Mouse (Mus musculus): ENCODE measurements around the gene Nprl2. TPM values are rescaled to one million over a fixed set of nuclear protein-coding genes. Genes with fewer than 3 reads are reported as not detected.
A peak's percentile ranks its signal among the peaks of the same experiment; 100 is the strongest.

Gene Nprl2
- polyA plus RNA-seq, 1 experiment = 34.7 TPM

DNA sequence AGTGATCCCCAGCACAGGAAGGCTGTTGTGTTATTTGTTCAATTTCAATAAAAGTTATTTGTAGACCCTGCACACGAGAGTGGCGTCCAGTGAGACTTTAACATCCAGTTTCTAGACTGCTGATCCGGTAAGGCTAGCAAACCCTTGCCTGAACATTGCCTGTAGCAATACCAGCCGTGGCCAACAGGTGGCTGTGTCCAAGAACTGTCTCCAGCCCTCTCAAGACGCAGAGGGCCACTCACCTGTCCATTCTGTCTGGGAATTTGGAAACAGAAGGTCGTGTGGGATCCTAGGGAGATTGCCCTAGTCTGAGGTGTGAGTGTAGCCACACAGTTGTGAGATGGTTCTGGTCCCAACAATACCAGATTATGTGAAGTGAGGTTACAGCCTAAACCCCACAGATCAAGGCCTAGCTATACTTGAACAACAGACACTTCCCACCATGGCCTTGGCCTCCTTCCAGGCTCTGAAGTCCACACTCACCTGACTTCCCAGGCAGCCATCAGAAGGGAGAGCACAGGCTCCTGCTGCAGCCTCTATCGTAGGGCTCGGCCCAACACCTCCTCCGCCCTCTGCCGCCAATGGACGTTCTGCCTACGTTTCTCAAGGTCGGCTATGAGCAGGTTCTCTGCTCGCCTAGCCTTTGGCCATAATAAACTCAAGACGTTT, 24.1 kb downstream of the Nprl2 start:
- Histone ChIP-seq H3K4me1 (ENCODE audit: control insufficient read depth, insufficient read depth, low read length) (peaks cover 30% of the 10 kb centered on the region), H3K27me3 (ENCODE audit: control insufficient read depth, insufficient read depth, low read length) (no peaks in the 10 kb centered on the region), H3K36me3 (ENCODE audit: control insufficient read depth, insufficient read depth, low read length) (no peaks in the 10 kb centered on the region; the same call in 1 of the 2 replicates), H3K4me3 (ENCODE audit: control insufficient read depth, low read depth, low read length) (no peak overlapping the region), H3K27ac (ENCODE audit: control insufficient read depth, insufficient read depth, low read depth, low read length) (no peak overlapping the region)
- peak; percentile 82; the same call in 1 of the 2 replicates for TF ChIP-seq CTCF (IDR thresholded peaks at IDR 0.05; ENCODE audit: control insufficient read depth, insufficient read depth, insufficient replicate concordance, low read depth, low read length)
- no peak for TF ChIP-seq POLR2A (IDR thresholded peaks at IDR 0.05; ENCODE audit: control insufficient read depth, low read depth, low read length)

DNA sequence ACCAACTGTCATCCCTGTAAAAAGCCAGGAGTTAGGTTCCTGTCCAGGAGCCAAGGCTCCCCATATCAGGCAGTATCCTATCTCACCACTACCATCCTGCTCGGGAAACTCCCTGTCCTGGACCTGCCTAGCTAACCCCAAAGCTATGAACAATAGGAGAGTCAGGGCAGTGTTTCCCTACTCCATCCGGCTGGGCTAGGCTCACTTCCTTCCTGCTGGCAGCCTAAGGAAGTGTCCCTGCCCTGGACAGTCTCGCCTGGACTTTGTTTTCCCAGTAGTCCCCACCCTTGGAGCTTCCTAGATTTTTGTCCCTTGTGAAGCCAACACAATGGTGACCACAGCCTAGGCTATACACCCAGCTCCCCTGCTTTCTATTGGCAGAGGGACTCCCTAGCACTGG, 24.8 kb downstream of the Nprl2 start:
- TF ChIP-seq CTCF (IDR thresholded peaks at IDR 0.05; ENCODE audit: control insufficient read depth, insufficient read depth, insufficient replicate concordance, low read depth, low read length) = no peak
- TF ChIP-seq POLR2A (IDR thresholded peaks at IDR 0.05; ENCODE audit: control insufficient read depth, low read depth, low read length) = no peak
- H3K4me3 ChIP-seq (ENCODE audit: control insufficient read depth, low read depth, low read length) = no peak overlapping the region
- no peaks in the 10 kb centered on the region for H3K27me3 ChIP-seq (ENCODE audit: control insufficient read depth, insufficient read depth, low read length)
- no peak overlapping the region for H3K27ac ChIP-seq (ENCODE audit: control insufficient read depth, insufficient read depth, low read depth, low read length)
- H3K36me3 ChIP-seq (ENCODE audit: control insufficient read depth, insufficient read depth, low read length) = no peaks in the 10 kb centered on the region
- peaks cover 30% of the 10 kb centered on the region for H3K4me1 ChIP-seq (ENCODE audit: control insufficient read depth, insufficient read depth, low read length)

DNA sequence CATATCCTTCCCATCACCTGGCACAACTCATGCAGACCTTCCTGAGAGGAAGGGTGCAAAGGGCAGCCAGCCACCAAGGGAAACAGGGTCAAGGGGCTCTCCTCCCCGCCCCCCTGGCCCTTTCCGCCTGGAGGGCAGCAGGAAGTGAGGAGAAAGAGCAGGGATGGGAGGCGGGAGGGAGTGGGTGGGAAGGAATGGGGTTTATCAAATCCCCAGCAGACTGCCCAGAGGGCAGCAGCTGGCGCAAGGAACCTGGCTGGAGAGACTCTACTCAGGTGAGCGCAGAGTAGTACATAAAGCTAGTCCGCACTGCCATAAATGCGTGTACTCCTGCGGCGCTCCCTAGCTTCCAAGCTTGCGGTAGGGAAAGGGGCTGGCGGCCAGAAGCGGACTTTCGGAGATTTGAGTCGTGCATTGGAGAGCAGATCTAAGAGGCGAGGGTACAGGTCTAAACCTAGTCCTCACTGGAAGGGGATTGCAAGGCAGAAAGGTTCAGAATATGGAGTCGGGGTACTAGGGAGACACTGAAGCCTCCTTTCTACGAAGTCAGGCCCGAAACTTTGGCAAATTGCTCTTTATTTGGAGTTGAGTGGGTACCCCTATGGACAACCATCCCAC, 25.8 kb downstream of the Nprl2 start, which contains the start of gene Hyal2:
Gene Hyal2 (plus strand): TSS at position 244 of the 618 bp plus-strand sequence.
- H3K36me3 ChIP-seq (ENCODE audit: control insufficient read depth, insufficient read depth, low read length) = no peaks in the 10 kb centered on the region
- peak within 1 kb of the TSS; percentile 93 for H3K4me3 ChIP-seq (ENCODE audit: control insufficient read depth, low read depth, low read length)
- H3K4me1 ChIP-seq (ENCODE audit: control insufficient read depth, insufficient read depth, low read length) = peaks cover 28% of the 10 kb centered on the region
- TF ChIP-seq POLR2A (IDR thresholded peaks at IDR 0.05; ENCODE audit: control insufficient read depth, low read depth, low read length) (no peak), CTCF (IDR thresholded peaks at IDR 0.05; ENCODE audit: control insufficient read depth, insufficient read depth, insufficient replicate concordance, low read depth, low read length) (no peak)
- H3K27me3 ChIP-seq (ENCODE audit: control insufficient read depth, insufficient read depth, low read length) = no peaks in the 10 kb centered on the region
- H3K27ac ChIP-seq (ENCODE audit: control insufficient read depth, insufficient read depth, low read depth, low read length) = peak within 1 kb of the TSS; percentile 91

DNA sequence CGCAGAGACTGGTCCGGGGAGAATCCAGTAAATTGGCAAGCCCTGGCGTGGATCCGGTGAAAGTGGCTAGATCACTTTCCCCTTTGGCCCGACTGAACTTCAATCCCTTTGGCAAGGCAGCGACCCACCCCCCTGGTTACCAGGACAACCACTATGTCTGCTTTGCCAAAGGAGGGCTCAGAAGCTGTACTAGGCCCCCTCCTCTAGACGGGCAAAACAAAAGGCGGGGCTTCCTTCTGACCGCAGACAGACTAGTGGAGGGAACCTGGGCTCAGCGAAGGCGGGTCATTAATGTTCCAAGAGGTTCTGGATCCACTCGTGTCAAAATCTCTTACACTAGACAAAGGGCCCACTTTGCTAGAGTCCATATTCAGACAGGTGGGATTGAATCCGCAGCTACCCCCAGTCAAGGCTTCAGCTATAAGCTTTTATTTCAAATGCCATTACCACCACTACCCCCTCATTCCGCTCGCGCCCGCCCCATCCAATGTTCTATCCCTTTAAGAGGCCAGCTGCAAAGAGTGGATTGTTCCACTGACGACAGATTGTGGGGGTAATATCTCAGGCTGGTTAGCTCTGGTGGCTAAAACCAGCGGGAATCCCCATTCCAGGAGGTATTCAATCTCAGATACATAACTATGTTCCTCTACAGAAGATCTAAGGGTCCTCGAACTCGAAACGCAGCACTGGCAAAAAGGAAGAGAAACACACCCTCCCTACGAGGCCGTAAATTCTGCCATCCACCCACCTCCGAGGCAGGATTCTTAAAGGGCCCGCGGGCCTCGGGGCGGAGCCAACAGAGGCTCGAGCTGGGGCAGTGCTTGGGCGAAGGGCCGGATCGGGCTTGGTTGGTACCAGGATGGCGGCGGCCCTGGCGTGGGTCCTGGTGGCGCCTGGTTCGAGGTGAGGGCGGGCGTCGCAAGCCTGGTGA, 26.6 kb downstream of the Nprl2 start:
- H3K27me3 ChIP-seq (ENCODE audit: control insufficient read depth, insufficient read depth, low read length) = no peaks in the 10 kb centered on the region
- peak overlapping the region; percentile 93 for H3K4me3 ChIP-seq (ENCODE audit: control insufficient read depth, low read depth, low read length)
- H3K27ac ChIP-seq (ENCODE audit: control insufficient read depth, insufficient read depth, low read depth, low read length) = peak overlapping the region; percentile 91
- H3K4me1 ChIP-seq (ENCODE audit: control insufficient read depth, insufficient read depth, low read length) = peaks cover 28% of the 10 kb centered on the region
- no peaks in the 10 kb centered on the region for H3K36me3 ChIP-seq (ENCODE audit: control insufficient read depth, insufficient read depth, low read length)
- TF ChIP-seq POLR2A (IDR thresholded peaks at IDR 0.05; ENCODE audit: control insufficient read depth, low read depth, low read length) = 0 out of 2 replicates have a peak, but pooled peaks have one; percentile 21
- TF ChIP-seq CTCF (IDR thresholded peaks at IDR 0.05; ENCODE audit: control insufficient read depth, insufficient read depth, insufficient replicate concordance, low read depth, low read length) = no peak

DNA sequence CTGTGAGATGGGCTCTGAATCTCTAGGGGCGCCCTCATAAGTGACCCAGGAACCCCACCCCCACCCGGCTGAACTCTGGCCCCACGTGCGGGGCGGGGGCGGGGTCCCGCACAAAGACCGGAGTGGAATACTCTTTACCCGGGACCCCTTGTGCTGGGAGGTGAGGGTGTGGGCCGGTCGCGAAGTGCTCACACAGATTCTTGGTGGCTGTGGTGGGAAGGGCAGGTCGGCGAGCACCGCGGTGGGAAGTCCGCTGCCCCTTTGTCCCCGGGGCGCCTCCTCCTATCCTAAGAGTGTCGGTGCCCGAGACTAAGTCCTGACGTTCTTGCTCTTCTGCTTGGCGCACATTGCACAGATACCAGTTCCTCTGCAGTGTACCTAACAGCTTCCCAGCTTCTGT, 27.2 kb downstream of the Nprl2 start:
- Histone ChIP-seq H3K27ac (ENCODE audit: control insufficient read depth, insufficient read depth, low read depth, low read length) (peak overlapping the region; percentile 91), H3K4me1 (ENCODE audit: control insufficient read depth, insufficient read depth, low read length) (peaks cover 23% of the 10 kb centered on the region), H3K36me3 (ENCODE audit: control insufficient read depth, insufficient read depth, low read length) (no peaks in the 10 kb centered on the region), H3K27me3 (ENCODE audit: control insufficient read depth, insufficient read depth, low read length) (no peaks in the 10 kb centered on the region), H3K4me3 (ENCODE audit: control insufficient read depth, low read depth, low read length) (peak overlapping the region; percentile 93)
- no peak for TF ChIP-seq CTCF (IDR thresholded peaks at IDR 0.05; ENCODE audit: control insufficient read depth, insufficient read depth, insufficient replicate concordance, low read depth, low read length)
- TF ChIP-seq POLR2A (IDR thresholded peaks at IDR 0.05; ENCODE audit: control insufficient read depth, low read depth, low read length) = no peak

DNA sequence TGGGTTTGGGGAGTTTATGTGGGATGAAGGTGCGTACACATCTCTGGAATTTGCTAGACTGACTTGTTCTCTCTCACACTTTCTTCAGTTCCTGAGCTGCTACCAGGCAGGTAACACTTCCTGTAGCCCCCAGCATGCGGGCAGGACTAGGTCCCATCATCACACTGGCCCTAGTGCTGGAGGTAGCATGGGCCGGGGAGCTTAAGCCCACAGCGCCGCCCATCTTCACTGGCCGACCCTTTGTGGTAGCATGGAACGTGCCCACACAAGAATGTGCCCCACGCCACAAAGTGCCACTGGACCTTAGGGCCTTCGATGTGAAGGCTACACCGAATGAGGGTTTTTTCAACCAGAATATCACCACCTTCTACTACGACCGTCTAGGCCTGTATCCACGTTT, 28.0 kb downstream of the Nprl2 start:
- Histone ChIP-seq H3K4me1 (ENCODE audit: control insufficient read depth, insufficient read depth, low read length) (peaks cover 23% of the 10 kb centered on the region), H3K36me3 (ENCODE audit: control insufficient read depth, insufficient read depth, low read length) (no peaks in the 10 kb centered on the region), H3K27ac (ENCODE audit: control insufficient read depth, insufficient read depth, low read depth, low read length) (no peak overlapping the region), H3K4me3 (ENCODE audit: control insufficient read depth, low read depth, low read length) (no peak overlapping the region), H3K27me3 (ENCODE audit: control insufficient read depth, insufficient read depth, low read length) (no peaks in the 10 kb centered on the region)
- TF ChIP-seq CTCF (IDR thresholded peaks at IDR 0.05; ENCODE audit: control insufficient read depth, insufficient read depth, insufficient replicate concordance, low read depth, low read length) (no peak), POLR2A (IDR thresholded peaks at IDR 0.05; ENCODE audit: control insufficient read depth, low read depth, low read length) (no peak)

DNA sequence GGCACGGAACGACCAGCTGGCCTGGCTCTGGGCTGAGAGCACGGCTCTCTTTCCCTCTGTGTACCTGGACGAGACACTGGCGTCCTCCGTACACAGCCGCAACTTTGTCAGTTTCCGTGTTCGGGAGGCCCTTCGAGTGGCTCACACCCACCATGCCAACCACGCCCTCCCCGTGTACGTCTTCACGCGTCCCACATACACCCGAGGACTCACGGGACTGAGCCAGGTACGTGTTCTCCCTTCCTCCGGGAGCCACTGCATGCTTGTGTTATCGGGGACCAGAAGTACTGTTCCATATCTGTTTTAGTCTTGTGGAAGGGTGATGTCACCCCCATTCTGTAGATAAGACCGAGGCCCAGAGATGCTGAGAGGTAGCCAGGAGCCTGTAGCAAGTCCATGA, 28.8 kb downstream of the Nprl2 start:
- no peak for TF ChIP-seq POLR2A (IDR thresholded peaks at IDR 0.05; ENCODE audit: control insufficient read depth, low read depth, low read length)
- TF ChIP-seq CTCF (IDR thresholded peaks at IDR 0.05; ENCODE audit: control insufficient read depth, insufficient read depth, insufficient replicate concordance, low read depth, low read length) = no peak
- H3K27ac ChIP-seq (ENCODE audit: control insufficient read depth, insufficient read depth, low read depth, low read length) = no peak overlapping the region
- H3K36me3 ChIP-seq (ENCODE audit: control insufficient read depth, insufficient read depth, low read length) = no peaks in the 10 kb centered on the region
- H3K4me3 ChIP-seq (ENCODE audit: control insufficient read depth, low read depth, low read length) = no peak overlapping the region
- H3K4me1 ChIP-seq (ENCODE audit: control insufficient read depth, insufficient read depth, low read length) = peaks cover 23% of the 10 kb centered on the region
- H3K27me3 ChIP-seq (ENCODE audit: control insufficient read depth, insufficient read depth, low read length) = no peaks in the 10 kb centered on the region
